Mouse (Mus musculus) central nervous system, embryonic 11.5 days (tissue): ENCODE measurements around the gene Cnot9. TPM values are rescaled to one million over a fixed set of nuclear protein-coding genes. Genes with fewer than 3 reads are reported as not detected.

Source experiments
- polyA plus RNA-seq: library from polyadenylated mRNA; depleted of rRNA; stranded (reverse); fragments of >200 nt; gene quantifications from 2 replicates; pipeline ENCODE4 v1.2.3, GENCODE M21; 2012; rRNA removed

The Cnot9 gene
- 54.9 and 74.0 TPM in 2 replicates for polyA plus RNA-seq

DNA sequence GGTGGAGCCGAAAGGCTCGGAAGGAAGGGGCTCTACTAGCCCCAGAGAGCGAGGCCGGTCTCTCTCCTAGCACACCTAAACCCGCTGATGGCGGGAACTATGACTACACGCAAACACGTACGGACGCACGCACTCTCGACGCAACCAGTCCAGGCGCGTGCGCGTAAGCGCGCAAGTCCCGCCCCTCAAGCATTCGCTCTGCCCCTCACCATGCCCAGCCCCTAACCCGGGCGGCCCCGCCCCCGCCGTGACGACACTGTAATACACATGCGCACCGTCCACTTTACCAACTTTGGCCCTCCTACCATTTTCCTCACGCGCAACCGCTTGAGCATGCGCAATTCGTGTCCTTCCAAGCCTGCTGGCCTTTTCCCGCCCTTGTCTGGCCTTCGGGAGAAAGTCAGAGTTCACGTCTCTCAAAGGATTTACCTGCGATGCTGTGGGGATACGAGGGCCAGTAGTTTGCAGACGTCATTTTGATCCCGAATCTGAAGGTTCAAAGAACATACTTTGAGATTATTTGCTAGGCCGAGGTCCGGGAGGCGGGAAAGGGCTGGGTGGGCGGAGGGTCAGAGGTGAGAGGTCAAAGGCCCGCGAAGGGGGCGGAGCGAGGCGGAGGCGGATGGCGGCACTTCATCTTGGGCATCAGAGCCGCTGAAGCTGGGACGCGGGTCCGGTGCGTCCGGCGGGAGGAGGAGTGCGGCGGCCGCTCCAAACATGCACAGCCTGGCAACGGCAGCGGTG, at the start of gene Cnot9:
Cnot9 (plus strand) TSS at position 338 of the 744 bp plus-strand sequence.

DNA sequence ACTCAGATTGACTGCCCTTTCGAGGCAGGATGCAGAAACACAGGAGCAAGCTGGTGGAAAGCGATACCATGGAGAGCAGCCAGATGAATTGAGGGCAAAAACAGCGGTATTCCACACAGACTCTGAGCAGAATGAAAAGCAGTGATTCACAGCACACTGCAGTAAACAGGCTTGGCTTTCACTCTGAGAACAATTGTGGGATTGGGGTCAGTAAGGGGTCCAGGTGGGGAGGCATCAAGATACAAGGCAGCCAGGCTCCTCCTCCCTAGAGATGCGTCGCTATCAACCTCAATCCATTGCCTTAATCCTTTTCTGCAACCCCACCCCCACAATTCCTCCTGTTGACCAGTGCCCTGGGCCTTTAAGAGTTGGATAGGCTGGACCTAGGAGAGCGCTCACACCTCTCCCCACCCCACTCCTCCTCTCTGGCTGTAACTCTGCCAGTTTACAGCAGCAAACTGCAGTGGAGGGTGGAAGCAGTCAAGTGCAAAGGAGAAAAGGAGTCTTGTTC, 36.6 kb downstream of the Cnot9 start, which contains the start of gene Plcd4:
Plcd4 (plus strand) TSS at position 438 of the 511 bp plus-strand sequence.

DNA sequence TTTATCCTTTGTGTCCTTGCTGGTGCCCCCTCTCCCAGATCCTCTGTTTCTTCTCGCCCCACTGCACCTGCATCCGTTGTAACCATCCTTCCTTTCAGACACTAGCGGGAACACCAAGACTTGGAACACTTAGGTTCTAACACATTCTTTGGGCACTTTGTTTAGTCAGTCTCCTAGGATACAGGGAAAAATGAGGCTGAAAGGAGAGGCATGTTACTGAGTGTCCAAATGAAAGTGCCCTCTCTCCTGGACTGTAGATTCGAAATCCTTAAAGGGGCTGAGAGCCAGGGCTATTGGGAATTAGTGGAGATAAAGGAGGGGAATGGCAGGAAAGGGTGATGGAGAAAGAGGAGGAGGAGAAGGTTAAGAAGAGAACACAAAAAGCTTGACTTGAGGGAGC, 38.3 kb downstream of the Cnot9 start, which contains the start of gene Usp37:
Usp37 (minus strand) TSS at position 101 of the 400 bp plus-strand sequence.

Other genes starting within 250 kb of the Cnot9 start
- gene Gpbar1, start 227.5 kb upstream of the Cnot9 start, polyA plus RNA-seq, result 0.19 and 0.40 TPM in 2 replicates
- gene Aamp, start 221.3 kb upstream of the Cnot9 start, polyA plus RNA-seq, result 157 and 243 TPM in 2 replicates
- 43.6 and 50.9 TPM in 2 replicates for gene Pnkd, start 221.1 kb upstream of the Cnot9 start, polyA plus RNA-seq
- 2.8 and 7.5 TPM in 2 replicates for gene Tmbim1, start 200.4 kb upstream of the Cnot9 start, polyA plus RNA-seq
- 0.85 and 1.5 TPM in 2 replicates for gene Catip, start 143.9 kb upstream of the Cnot9 start, polyA plus RNA-seq
- 2.4 and 3.0 TPM in 2 replicates for gene Slc11a1, start 130.9 kb upstream of the Cnot9 start, polyA plus RNA-seq
- gene Ctdsp1, start 114.5 kb upstream of the Cnot9 start, polyA plus RNA-seq, result 45.6 and 69.4 TPM in 2 replicates
- gene Vil1, start 96.7 kb upstream of the Cnot9 start, polyA plus RNA-seq, result 0.14 and 0.15 TPM in 2 replicates
- 0.37 and 0.67 TPM in 2 replicates for gene Plcd4, start 36.8 kb downstream of the Cnot9 start, polyA plus RNA-seq
- gene Usp37, start 38.2 kb downstream of the Cnot9 start, polyA plus RNA-seq, result 15.2 and 20.2 TPM in 2 replicates
- gene Zfp142, start 82.2 kb downstream of the Cnot9 start, polyA plus RNA-seq, result 12.1 and 21.0 TPM in 2 replicates
- gene Bcs1l, start 82.2 kb downstream of the Cnot9 start, polyA plus RNA-seq, result 16.8 and 17.9 TPM in 2 replicates
- gene Rnf25, start 95.3 kb downstream of the Cnot9 start, polyA plus RNA-seq, result 82.2 and 101 TPM in 2 replicates
- gene Stk36, start 95.4 kb downstream of the Cnot9 start, polyA plus RNA-seq, result 14.3 and 14.7 TPM in 2 replicates
- 47.9 and 54.3 TPM in 2 replicates for gene Ttll4, start 155.7 kb downstream of the Cnot9 start, polyA plus RNA-seq
- gene Cyp27a1, start 207.5 kb downstream of the Cnot9 start, polyA plus RNA-seq, result 9.7 and 9.9 TPM in 2 replicates
- 0.29 and 0.35 TPM in 2 replicates for gene Prkag3, start 243.2 kb downstream of the Cnot9 start, polyA plus RNA-seq